Mouse (Mus musculus) left cerebral cortex, adult 2 months (tissue): ENCODE data around the gene Cox14. TPM values are rescaled to one million over a fixed set of nuclear protein-coding genes. Genes with fewer than 3 reads are reported as not detected.

Experiments
- DNase-seq, 2 experiments: peaks; one replicate each; pipeline ENCODE4 v3.0.0; 2021 to 2022; ENCODE audit warnings: low spot score in 2 of 2, mixed read lengths in 1 of 2; ENCODE audit errors: extremely low spot score in 1 of 2
- H3K27ac ChIP-seq: fragments of 200-600 bp; 2 replicates; pipeline ENCODE4 v1.8.1; 2022
- H3K4me3 ChIP-seq: fragments of 200-600 bp; 2 replicates; pipeline ENCODE4 v1.8.1; 2022
- CTCF ChIP-seq: fragments of 200-600 bp; IDR thresholded peaks from 2 replicates; pipeline ENCODE4 v1.8.1; 2022; ENCODE audit warnings: antibody characterized with exemption, mild to moderate bottlenecking, moderate library complexity
- intact Hi-C: fragments of 180-260 bp; cut with DNase I; formaldehyde crosslinking; loops from one replicate; pipeline ENCODE4 v1.15.1; 2025
- total RNA-seq, 2 experiments: library from RNA; stranded (reverse); gene quantifications; 2 replicates each; pipeline ENCODE4 v1.2.3; 2021

Cox14 gene
- total RNA-seq, 2 experiments from 2014 or later: 113 to 123 TPM

- DNase-seq: no peak
- no peak for TF ChIP-seq CTCF
- Histone ChIP-seq H3K4me3 (no peak overlapping the region), H3K27ac (no peak overlapping the region)
- intact Hi-C loops: loop anchor here (1.0 to 10.0 kb wide), 3 partner anchors 48 to 358 kb away; partner anchors contain the start of gene Cox14
These were observed 47.5 kb downstream of the Cox14 start for GRCm38 (mm10) chr15:99772925-99773324.

Other genes starting within 250 kb of the Cox14 start
- gene Faim2, start 197.5 kb upstream of the Cox14 start, total RNA-seq: 100 to 1,000 TPM; 421 to 422 TPM
- under 1 TPM in 1 of 2 experiments, not detected in 1; 0.25 TPM for gene Aqp2, start 146.6 kb upstream of the Cox14 start, total RNA-seq
- gene Aqp5, start 134.8 kb upstream of the Cox14 start, total RNA-seq: under 1 TPM; 0.59 to 0.79 TPM
- gene Aqp6, start 124.2 kb upstream of the Cox14 start, total RNA-seq: under 1 TPM; 0.61 to 0.70 TPM
- 10 to 100 TPM in 1 of 2 experiments, 1 to 10 TPM in 1; 8.0 to 10.6 TPM for gene Racgap1, start 74.0 kb upstream of the Cox14 start, total RNA-seq
- 10 to 100 TPM; 66.7 to 81.0 TPM for gene Asic1, start 55.2 kb upstream of the Cox14 start, total RNA-seq
- 100 to 1,000 TPM; 157 to 163 TPM for gene Smarcd1, start 23.5 kb upstream of the Cox14 start, total RNA-seq
- 10 to 100 TPM in 1 of 2 experiments, 1 to 10 TPM in 1; 5.3 to 11.7 TPM for gene Gm17349, start 20.1 kb upstream of the Cox14 start, total RNA-seq
- 100 to 1,000 TPM in 1 of 2 experiments, 10 to 100 TPM in 1; 90.7 to 100 TPM for gene Gpd1, start 8.1 kb upstream of the Cox14 start, total RNA-seq
- 10 to 100 TPM; 32.3 to 34.7 TPM for gene Cers5, start 47.3 kb downstream of the Cox14 start, total RNA-seq
- gene Lima1, start 149.8 kb downstream of the Cox14 start, total RNA-seq: 10 to 100 TPM in 1 of 2 experiments, 1 to 10 TPM in 1; 9.9 to 11.0 TPM
- gene Fam186a, start 241.4 kb downstream of the Cox14 start, total RNA-seq: under 1 TPM in 1 of 2 experiments, not detected in 1; 0.05 TPM
- 10 to 100 TPM; 43.5 to 51.8 TPM for gene Larp4, start 244.4 kb downstream of the Cox14 start, total RNA-seq